Mouse (Mus musculus): ENCODE data around the gene Gapdhs. TPM values are rescaled to one million over a fixed set of nuclear protein-coding genes. Genes with fewer than 3 reads are reported as not detected.

Gene Gapdhs
- total and polyA plus RNA-seq, 3 experiments: 0.49 TPM; not detected in 2

GRCm38 (mm10) chr7:30717006-30717715 is 26.3 kb downstream of the Gapdhs start:
- no peaks in the 10 kb centered on the region for H3K36me3 ChIP-seq (ENCODE audit: control insufficient read depth in 1 of 2, insufficient read depth in 2 of 2, low read length in 2 of 2)
- H3K79me2 ChIP-seq (ENCODE audit: control insufficient read depth, insufficient read depth, low read length, poor library complexity): no peaks in the 10 kb centered on the region
- no peaks in the 10 kb centered on the region for H3K9me3 ChIP-seq (replicated peaks; ENCODE audit: insufficient read depth, low read length)
- no peak overlapping the region for H3K27ac ChIP-seq (ENCODE audit: control insufficient read depth, low read depth, low read length)
- peak; percentile 94 for DNase-seq (ENCODE audit: low read depth, low spot score)
- H3K9ac ChIP-seq (ENCODE audit: control insufficient read depth, low read depth, low read length, poor library complexity, severe bottlenecking): no peak overlapping the region
- H3K27me3 ChIP-seq (ENCODE audit: control insufficient read depth in 1 of 2, insufficient read depth in 2 of 2, low read length in 2 of 2): no peaks in the 10 kb centered on the region
- peak overlapping the region; percentile 28 to 33; a peak in 3 of 4 replicates for H3K4me3 ChIP-seq (ENCODE audit: control insufficient read depth in 1 of 2, insufficient read depth in 1 of 2, low read depth in 2 of 2, low read length in 2 of 2)
- peaks cover 6 to 13% of the 10 kb centered on the region in 2 experiments for H3K4me1 ChIP-seq (ENCODE audit: control insufficient read depth in 1 of 2, insufficient read depth in 2 of 2, low read length in 2 of 2)
- TF ChIP-seq MAZ (IDR thresholded peaks at IDR 0.05; ENCODE audit: low read depth, low read length) (no peak), ZNF384 (IDR thresholded peaks at IDR 0.05; ENCODE audit: low read depth, low read length) (no peak), MAFK (IDR thresholded peaks at IDR 0.05; ENCODE audit: borderline replicate concordance, low read depth, low read length) (no peak), SMC3 (IDR thresholded peaks at IDR 0.05; ENCODE audit: low read depth, low read length) (no peak), NELFE (IDR thresholded peaks at IDR 0.05; ENCODE audit: low read depth, low read length) (peak; percentile 41; the same call in 1 of the 2 replicates), NRF1 (IDR thresholded peaks at IDR 0.05; ENCODE audit: insufficient read depth, low read depth, low read length, poor library complexity, severe bottlenecking) (peak; percentile 23; the same call in 1 of the 2 replicates), CHD2 (IDR thresholded peaks at IDR 0.05; ENCODE audit: low read length) (no peak), USF1 (IDR thresholded peaks at IDR 0.05; ENCODE audit: low read depth, low read length) (0 out of 2 replicates have a peak, but pooled peaks have one; percentile 42), MAX (IDR thresholded peaks at IDR 0.05; ENCODE audit: low read length) (peak; percentile 41; the same call in 1 of the 2 replicates), MYB (IDR thresholded peaks at IDR 0.05; ENCODE audit: low read depth, low read length) (no peak), E2F4 (IDR thresholded peaks at IDR 0.05; ENCODE audit: borderline replicate concordance, low read depth, low read length) (no peak), POLR2AphosphoS5 (IDR thresholded peaks at IDR 0.05; ENCODE audit: borderline replicate concordance, low read depth, low read length) (no peak), ZKSCAN1 (IDR thresholded peaks at IDR 0.05; ENCODE audit: low read depth, low read length) (no peak), CTCF (IDR thresholded peaks at IDR 0.05 in 2 of 3, conservative IDR thresholded peaks at IDR 0.05 in 1 of 3; ENCODE audit: control insufficient read depth in 1 of 3, insufficient read depth in 1 of 3, low read depth in 2 of 3, low read length in 3 of 3, poor library complexity in 1 of 3, severe bottlenecking in 1 of 3) (no peak), MXI1 (IDR thresholded peaks at IDR 0.05; ENCODE audit: low read depth, low read length) (peak; percentile 50), MYC (IDR thresholded peaks at IDR 0.05; ENCODE audit: low read depth, low read length) (0 out of 2 replicates have a peak, but pooled peaks have one; percentile 18)

- no peaks in the 10 kb centered on the region for H3K27me3 ChIP-seq (ENCODE audit: control insufficient read depth in 1 of 2, insufficient read depth in 2 of 2, low read length in 2 of 2)
- DNase-seq (ENCODE audit: low read depth, low spot score): no peak
These were observed 31.5 kb downstream of the Gapdhs start, which contains the start of gene Atp4a for GRCm38 (mm10) chr7:30711942-30712341. Gene Atp4a (plus strand): TSS chr7:30712209.

More at GRCm38 (mm10) chr7:30711942-30712341, 31.5 kb downstream of the Gapdhs start, which contains the start of gene Atp4a:
- H3K9me3 ChIP-seq (replicated peaks; ENCODE audit: insufficient read depth, low read length): no peaks in the 10 kb centered on the region
- H3K36me3 ChIP-seq (ENCODE audit: control insufficient read depth in 1 of 2, insufficient read depth in 2 of 2, low read length in 2 of 2): peaks cover 0 to 5% of the 10 kb centered on the region in 2 experiments; a peak in 2 of 4 replicates
- no peak within 1 kb of the TSS for H3K4me3 ChIP-seq (ENCODE audit: control insufficient read depth in 1 of 2, insufficient read depth in 1 of 2, low read depth in 2 of 2, low read length in 2 of 2)
- H3K4me1 ChIP-seq (ENCODE audit: control insufficient read depth in 1 of 2, insufficient read depth in 2 of 2, low read length in 2 of 2): peaks cover 0 to 10% of the 10 kb centered on the region in 2 experiments
- H3K27ac ChIP-seq (ENCODE audit: control insufficient read depth, low read depth, low read length): no peak within 1 kb of the TSS
- TF ChIP-seq ZNF384 (IDR thresholded peaks at IDR 0.05; ENCODE audit: low read depth, low read length): no peak
- TF ChIP-seq TAL1 (IDR thresholded peaks at IDR 0.05; ENCODE audit: low read length): no peak
- TF ChIP-seq CHD2 (IDR thresholded peaks at IDR 0.05; ENCODE audit: low read length): no peak
- TF ChIP-seq MAX (IDR thresholded peaks at IDR 0.05; ENCODE audit: low read length): no peak
- no peak for TF ChIP-seq USF1 (IDR thresholded peaks at IDR 0.05; ENCODE audit: low read depth, low read length)
- TF ChIP-seq CTCF (IDR thresholded peaks at IDR 0.05 in 2 of 3, conservative IDR thresholded peaks at IDR 0.05 in 1 of 3; ENCODE audit: control insufficient read depth in 1 of 3, insufficient read depth in 1 of 3, low read depth in 2 of 3, low read length in 3 of 3, poor library complexity in 1 of 3, severe bottlenecking in 1 of 3): no peak
- no peak for TF ChIP-seq ELF1 (IDR thresholded peaks at IDR 0.05; ENCODE audit: low read depth, low read length)
- no peak for TF ChIP-seq CHD1 (IDR thresholded peaks at IDR 0.05; ENCODE audit: low read depth, low read length)
- TF ChIP-seq POLR2AphosphoS2 (IDR thresholded peaks at IDR 0.05; ENCODE audit: low read length): no peak
- TF ChIP-seq USF2 (IDR thresholded peaks at IDR 0.05; ENCODE audit: borderline replicate concordance in 1 of 2, insufficient read depth in 1 of 2, low read depth in 1 of 2, low read length in 2 of 2): no peak
- TF ChIP-seq POLR2AphosphoS5 (IDR thresholded peaks at IDR 0.05; ENCODE audit: borderline replicate concordance, low read depth, low read length): no peak
- TF ChIP-seq MYC (IDR thresholded peaks at IDR 0.05; ENCODE audit: low read depth, low read length): no peak
- TF ChIP-seq GATA1 (IDR thresholded peaks at IDR 0.05; ENCODE audit: low read depth, low read length): no peak
- TF ChIP-seq SIN3A (IDR thresholded peaks at IDR 0.05; ENCODE audit: low read length): no peak
- TF ChIP-seq TBP (IDR thresholded peaks at IDR 0.05; ENCODE audit: low read depth, low read length): no peak
- no peak for TF ChIP-seq SMC3 (IDR thresholded peaks at IDR 0.05; ENCODE audit: low read depth, low read length)
- no peaks in the 10 kb centered on the region for H3K79me2 ChIP-seq (ENCODE audit: control insufficient read depth, insufficient read depth, low read length, poor library complexity)
- H3K9ac ChIP-seq (ENCODE audit: control insufficient read depth, low read depth, low read length, poor library complexity, severe bottlenecking): no peak within 1 kb of the TSS

All from MEL (cell line).